Mouse (Mus musculus): ENCODE measurements around the gene Gng2.

GRCm38 (mm10) chr14:19905615-19906014 is 71.8 kb downstream of the Gng2 start:
- no peak for TF ChIP-seq CTCF (IDR thresholded peaks at IDR 0.05)
- TF ChIP-seq POLR2A (IDR thresholded peaks at IDR 0.05; ENCODE audit: insufficient read depth, low read depth, low read length): no peak
- TF ChIP-seq EP300 (IDR thresholded peaks at IDR 0.05; ENCODE audit: insufficient read depth, low read depth, low read length): peak; percentile 31; the same call in 1 of the 2 replicates
